Mouse (Mus musculus) lung, embryonic 15.5 days (tissue): ENCODE measurements at regions not wholly inside any gene's neighbourhood (a gene's known extent, or its start where the extent isn't known, plus 50 kb on each side); places are given as distances from the start of the nearest gene placed in this dataset.

Experiments used
- ATAC-seq: fragments of 200-750 bp; cut with Nextera tagmentation; 2 replicates; pipeline ENCODE4 v1.8.0; 2017; ENCODE audit warnings: moderate number of reproducible peaks, borderline replicate concordance; ENCODE audit not compliant: low FRiP score, low TSS enrichment; ENCODE audit errors: extremely low read depth
- H3K27ac ChIP-seq: fragments of 300-500 bp; sonication (generic); 2 replicates; pipeline ENCODE4 v1.5.1; 2015; ENCODE audit warnings: moderate library complexity, mild to moderate bottlenecking, inconsistent platforms
- H3K27me3 ChIP-seq: fragments of 300-500 bp; sonication (generic); 2 replicates; pipeline ENCODE4 v1.6.1; 2015; ENCODE audit warnings: inconsistent platforms
- H3K36me3 ChIP-seq: fragments of 300-500 bp; sonication (generic); 2 replicates; pipeline ENCODE4 v1.6.1; 2015; ENCODE audit warnings: inconsistent platforms
- H3K4me1 ChIP-seq: fragments of 300-500 bp; sonication (generic); 2 replicates; pipeline ENCODE4 v1.6.1; 2015; ENCODE audit warnings: inconsistent platforms
- H3K4me2 ChIP-seq: fragments of 300-500 bp; sonication (generic); 2 replicates; pipeline ENCODE4 v1.6.1; 2015; ENCODE audit warnings: inconsistent platforms, mild to moderate bottlenecking, moderate library complexity
- H3K4me3 ChIP-seq: fragments of 300-500 bp; sonication (generic); 2 replicates; pipeline ENCODE4 v1.5.1; 2015; ENCODE audit warnings: mild to moderate bottlenecking, inconsistent platforms
- H3K9ac ChIP-seq: fragments of 300-500 bp; sonication (generic); 2 replicates; pipeline ENCODE4 v1.6.1; 2015; ENCODE audit warnings: inconsistent platforms
- H3K9me3 ChIP-seq: fragments of 300-500 bp; sonication (generic); 2 replicates; pipeline ENCODE4 v1.6.1; 2016; ENCODE audit warnings: inconsistent platforms
- WGBS: fragments of 180-500 bp; shearing (Covaris S2); methylation state at CpG from one replicate; pipeline ENCODE4 v1.1.7; 2015; 5-methylcytosine and 5-hydroxymethylcytosine counted together

GRCm38 (mm10) chr16:27507212-27507611 is 118.5 kb downstream of the Ccdc50 start:
- no peak for ATAC-seq
- no peak overlapping the region for H3K27ac ChIP-seq
- H3K9me3 ChIP-seq: no peaks in the 10 kb centered on the region
- H3K4me1 ChIP-seq: no peaks in the 10 kb centered on the region
- H3K36me3 ChIP-seq: no peaks in the 10 kb centered on the region
- H3K27me3 ChIP-seq: no peaks in the 10 kb centered on the region
- 48% methylated on average over 1 of the region's 1 CpGs for WGBS
- no peak overlapping the region for H3K9ac ChIP-seq
- H3K4me2 ChIP-seq: no peak overlapping the region
- H3K4me3 ChIP-seq: no peak overlapping the region

DNA sequence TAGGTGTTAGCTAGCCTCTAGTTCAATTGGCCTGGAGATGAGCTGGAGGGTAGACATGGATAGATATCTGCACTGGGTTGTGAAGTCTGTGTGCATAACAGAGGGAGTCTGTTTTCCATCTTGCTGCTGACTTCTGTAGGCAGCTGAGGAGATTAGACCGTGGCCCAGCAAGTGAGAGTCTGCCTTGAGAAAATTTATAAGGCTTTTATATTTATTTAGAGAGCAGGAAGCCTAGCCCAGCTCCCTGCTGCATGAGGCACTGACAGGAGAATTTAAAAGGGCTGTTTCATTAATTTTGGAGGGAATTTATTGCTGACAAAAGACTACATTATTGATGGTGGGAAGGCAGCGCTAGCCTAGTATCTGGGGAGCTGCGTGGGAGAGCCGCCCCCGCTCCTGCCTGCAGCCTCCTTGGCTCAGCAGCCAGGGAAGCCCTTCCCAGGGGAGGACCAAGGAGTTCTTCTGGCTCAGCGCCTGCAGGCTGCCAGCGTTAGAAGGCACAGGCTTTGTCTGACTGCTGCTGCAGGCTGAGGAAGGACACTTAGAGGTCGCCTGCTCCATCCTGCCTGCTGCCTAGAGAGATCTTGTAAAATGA is 135.0 kb downstream of the Ccdc50 start:
- Histone ChIP-seq H3K36me3 (no peaks in the 10 kb centered on the region), H3K27me3 (no peaks in the 10 kb centered on the region), H3K4me1 (no peaks in the 10 kb centered on the region), H3K9ac (no peak overlapping the region), H3K9me3 (no peaks in the 10 kb centered on the region), H3K4me3 (no peak overlapping the region), H3K27ac (no peak overlapping the region), H3K4me2 (0 out of 2 replicates have a peak overlapping the region, but pooled peaks have one; percentile 16)
- ATAC-seq: 0 out of 2 replicates have a peak, but pooled peaks have one; percentile 27
- WGBS: 26% methylated on average over 8 of the region's 8 CpGs

DNA sequence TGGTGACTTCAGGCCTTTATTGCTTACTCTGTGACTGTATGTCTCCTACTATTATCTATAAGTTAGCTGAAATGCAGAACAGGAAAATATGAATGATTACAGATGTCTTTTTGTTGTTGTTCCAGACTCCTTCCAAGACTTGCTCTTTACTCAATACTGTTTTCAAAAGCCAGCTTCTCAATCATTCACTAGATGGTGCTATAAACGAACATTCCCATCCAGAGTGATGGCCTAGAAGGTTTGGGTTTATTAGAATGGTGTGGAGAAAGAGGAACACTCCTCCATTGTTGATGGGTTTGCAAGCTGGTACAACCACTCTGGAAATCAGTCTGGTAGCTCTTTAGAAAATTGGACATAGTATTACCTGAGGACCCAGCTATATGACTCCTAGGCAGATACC is 138.0 kb downstream of the Ccdc50 start:
- no peak overlapping the region for H3K4me2 ChIP-seq
- no peaks in the 10 kb centered on the region for H3K27me3 ChIP-seq
- no peaks in the 10 kb centered on the region for H3K4me1 ChIP-seq
- H3K4me3 ChIP-seq: no peak overlapping the region
- H3K9ac ChIP-seq: no peak overlapping the region
- WGBS: 34% methylated on average over 1 of the region's 1 CpGs
- H3K27ac ChIP-seq: no peak overlapping the region
- H3K9me3 ChIP-seq: no peaks in the 10 kb centered on the region
- H3K36me3 ChIP-seq: no peaks in the 10 kb centered on the region
- no peak for ATAC-seq

GRCm38 (mm10) chr16:27530634-27531033 is 142.0 kb downstream of the Ccdc50 start:
- Histone ChIP-seq H3K27ac (no peak overlapping the region), H3K4me2 (no peak overlapping the region), H3K27me3 (no peaks in the 10 kb centered on the region), H3K4me1 (no peaks in the 10 kb centered on the region), H3K9me3 (no peaks in the 10 kb centered on the region), H3K9ac (no peak overlapping the region), H3K36me3 (no peaks in the 10 kb centered on the region), H3K4me3 (no peak overlapping the region)
- ATAC-seq: no peak
- WGBS: 88% methylated on average over 4 of the region's 4 CpGs
